Mouse (Mus musculus): ENCODE measurements at regions not wholly inside any gene's neighbourhood (a gene's known extent, or its start where the extent isn't known, plus 50 kb on each side); places are given as distances from the start of the nearest gene placed in this dataset.

DNA sequence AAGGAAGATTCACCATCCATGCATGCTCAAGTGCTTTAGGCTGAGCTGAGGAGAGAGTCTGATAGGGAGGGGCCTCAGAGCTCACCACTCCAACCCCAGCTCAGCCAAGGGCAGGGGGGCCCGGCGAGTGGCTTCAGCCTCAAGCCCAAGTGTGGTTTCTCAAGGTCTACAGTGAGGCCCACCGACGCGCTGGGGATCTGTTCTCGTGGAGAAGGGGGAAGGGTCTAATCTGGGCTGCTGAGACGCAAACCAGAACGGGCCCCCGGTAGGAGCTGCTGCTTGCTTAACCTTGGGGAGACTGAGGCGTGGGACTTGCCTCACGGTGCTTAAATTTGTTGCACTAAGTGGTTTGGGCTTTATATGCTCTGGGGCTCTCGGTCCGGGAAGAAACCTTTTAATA, 70.9 kb downstream of the Asb1 start:
- no peak overlapping the region for H3K4me3 ChIP-seq (replicated peaks; ENCODE audit: extremely low read depth, low read depth, low read length)
- no peaks in the 10 kb centered on the region for H3K4me1 ChIP-seq (ENCODE audit: control insufficient read depth, insufficient read depth, low read length)
- TF ChIP-seq POLR2A (IDR thresholded peaks at IDR 0.05; ENCODE audit: borderline replicate concordance, extremely low read depth, low read depth, low read length) (no peak), CTCF (IDR thresholded peaks at IDR 0.05; ENCODE audit: insufficient read depth, low read length) (no peak)
- no peak for DNase-seq
- WGBS, result 52% methylated on average over 13 of the region's 13 CpGs

- H3K4me1 ChIP-seq (ENCODE audit: control insufficient read depth, insufficient read depth, low read length), result no peaks in the 10 kb centered on the region
- DNase-seq, result no peak
- 35% methylated on average over 16 of the region's 16 CpGs for WGBS
- TF ChIP-seq POLR2A (IDR thresholded peaks at IDR 0.05; ENCODE audit: borderline replicate concordance, extremely low read depth, low read depth, low read length), result no peak
- H3K4me3 ChIP-seq (replicated peaks; ENCODE audit: extremely low read depth, low read depth, low read length), result no peak overlapping the region
Measured at GRCm38 (mm10) chr1:91611694-91612093, 71.3 kb downstream of the Asb1 start.

GRCm38 (mm10) chr1:91612912-91613311, 72.6 kb downstream of the Asb1 start:
- 38% methylated on average over 3 of the region's 3 CpGs for WGBS
- no peak for TF ChIP-seq CTCF (IDR thresholded peaks at IDR 0.05; ENCODE audit: insufficient read depth, low read length)
- no peak for TF ChIP-seq POLR2A (IDR thresholded peaks at IDR 0.05; ENCODE audit: borderline replicate concordance, extremely low read depth, low read depth, low read length)
- DNase-seq, result no peak
- Histone ChIP-seq H3K4me1 (ENCODE audit: control insufficient read depth, insufficient read depth, low read length) (no peaks in the 10 kb centered on the region), H3K4me3 (replicated peaks; ENCODE audit: extremely low read depth, low read depth, low read length) (no peak overlapping the region)

DNA sequence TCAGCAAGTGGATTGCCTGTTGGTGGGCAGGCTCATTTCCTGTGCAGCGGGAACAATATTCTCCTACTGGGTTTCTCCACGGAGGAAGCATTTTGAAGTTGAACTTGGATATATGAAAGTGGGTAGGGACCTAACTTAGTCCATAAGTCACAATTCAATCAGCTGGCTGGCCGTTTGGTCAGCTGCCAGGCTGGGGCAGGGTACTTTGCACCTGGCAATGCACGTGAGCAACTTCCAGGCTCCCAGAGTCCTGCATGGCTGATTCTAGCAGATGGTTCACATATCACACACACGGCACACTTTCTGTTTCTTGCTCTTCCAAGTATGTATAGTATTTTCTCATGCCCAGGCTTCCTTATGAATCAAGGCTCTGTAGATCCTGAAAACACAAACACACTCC, 75.1 kb downstream of the Asb1 start:
- WGBS, result 59% methylated on average over 5 of the region's 5 CpGs
- TF ChIP-seq POLR2A (IDR thresholded peaks at IDR 0.05; ENCODE audit: borderline replicate concordance, extremely low read depth, low read depth, low read length) (no peak), CTCF (IDR thresholded peaks at IDR 0.05; ENCODE audit: insufficient read depth, low read length) (no peak)
- no peak for DNase-seq
- Histone ChIP-seq H3K4me1 (ENCODE audit: control insufficient read depth, insufficient read depth, low read length) (no peaks in the 10 kb centered on the region), H3K4me3 (replicated peaks; ENCODE audit: extremely low read depth, low read depth, low read length) (no peak overlapping the region)

DNA sequence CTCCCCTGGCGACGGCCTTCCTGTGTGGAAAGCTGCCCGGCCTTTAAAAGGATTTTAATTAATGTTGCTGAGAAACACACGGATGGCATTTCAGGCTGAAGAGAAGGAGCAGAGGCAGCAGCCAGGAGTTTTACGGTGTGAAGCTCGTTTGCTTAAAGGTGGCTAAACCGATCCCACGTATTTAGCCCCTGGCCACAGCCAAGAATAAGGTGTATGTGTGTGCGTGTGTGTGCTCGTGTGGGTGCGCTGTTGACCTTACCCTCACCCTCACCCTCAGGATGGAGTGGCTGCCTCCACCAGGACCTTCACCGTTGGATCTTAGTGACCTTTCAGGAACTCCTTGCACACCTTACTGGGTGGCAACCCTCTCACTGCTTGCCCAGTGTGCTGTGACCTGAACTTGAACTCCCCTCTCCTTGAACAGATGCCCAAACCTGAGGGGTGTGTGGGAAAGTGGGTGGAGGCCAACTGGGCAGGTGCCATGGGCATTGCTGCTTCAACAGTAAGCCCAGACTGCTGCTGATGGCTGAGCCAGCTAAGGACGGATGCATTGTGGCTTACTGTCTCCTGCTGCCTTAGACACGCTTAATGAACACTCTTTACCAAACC, 78.3 kb downstream of the Asb1 start:
- Histone ChIP-seq H3K4me3 (replicated peaks; ENCODE audit: extremely low read depth, low read depth, low read length) (no peak overlapping the region), H3K4me1 (ENCODE audit: control insufficient read depth, insufficient read depth, low read length) (no peaks in the 10 kb centered on the region)
- peak; percentile 40 for DNase-seq
- 67% methylated on average over 14 of the region's 14 CpGs for WGBS
- no peak for TF ChIP-seq POLR2A (IDR thresholded peaks at IDR 0.05; ENCODE audit: borderline replicate concordance, extremely low read depth, low read depth, low read length)

GRCm38 (mm10) chr1:91621141-91621540, 80.8 kb downstream of the Asb1 start:
- DNase-seq, result no peak
- WGBS, result 68% methylated on average over 5 of the region's 5 CpGs
- H3K4me3 ChIP-seq (replicated peaks; ENCODE audit: extremely low read depth, low read depth, low read length), result no peak overlapping the region
- no peaks in the 10 kb centered on the region for H3K4me1 ChIP-seq (ENCODE audit: control insufficient read depth, insufficient read depth, low read length)
- TF ChIP-seq CTCF (IDR thresholded peaks at IDR 0.05; ENCODE audit: insufficient read depth, low read length), result no peak
- no peak for TF ChIP-seq POLR2A (IDR thresholded peaks at IDR 0.05; ENCODE audit: borderline replicate concordance, extremely low read depth, low read depth, low read length)

DNA sequence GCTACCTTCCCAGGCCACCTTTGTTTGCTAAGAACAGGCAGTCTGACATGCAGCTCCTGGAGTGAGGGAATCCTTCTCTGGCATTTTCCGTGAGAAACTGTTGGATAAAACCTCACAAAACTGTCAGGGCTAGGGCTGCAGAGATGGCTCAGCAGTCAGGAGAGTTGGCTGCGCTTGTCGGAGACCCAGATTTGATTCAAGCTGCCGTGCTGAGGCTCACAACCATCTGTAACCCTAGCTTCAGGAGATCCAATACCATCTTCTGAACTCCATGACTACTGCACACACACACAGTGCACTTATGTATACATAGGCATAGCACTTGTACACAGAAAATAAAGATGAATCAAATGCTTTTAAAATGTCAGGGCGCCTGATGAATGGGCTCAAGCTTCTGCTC, 82.5 kb downstream of the Asb1 start:
- 77% methylated on average over 5 of the region's 5 CpGs for WGBS
- TF ChIP-seq POLR2A (IDR thresholded peaks at IDR 0.05; ENCODE audit: borderline replicate concordance, extremely low read depth, low read depth, low read length) (no peak), CTCF (IDR thresholded peaks at IDR 0.05; ENCODE audit: insufficient read depth, low read length) (no peak)
- DNase-seq, result no peak
- no peak overlapping the region for H3K4me3 ChIP-seq (replicated peaks; ENCODE audit: extremely low read depth, low read depth, low read length)
- no peaks in the 10 kb centered on the region for H3K4me1 ChIP-seq (ENCODE audit: control insufficient read depth, insufficient read depth, low read length)

GRCm38 (mm10) chr1:91624028-91624427, 83.7 kb downstream of the Asb1 start:
- TF ChIP-seq CTCF (IDR thresholded peaks at IDR 0.05; ENCODE audit: insufficient read depth, low read length) (no peak), POLR2A (IDR thresholded peaks at IDR 0.05; ENCODE audit: borderline replicate concordance, extremely low read depth, low read depth, low read length) (no peak)
- H3K4me1 ChIP-seq (ENCODE audit: control insufficient read depth, insufficient read depth, low read length), result no peaks in the 10 kb centered on the region
- WGBS, result 32% methylated on average over 8 of the region's 8 CpGs
- DNase-seq, result no peak
- no peak overlapping the region for H3K4me3 ChIP-seq (replicated peaks; ENCODE audit: extremely low read depth, low read depth, low read length)

DNA sequence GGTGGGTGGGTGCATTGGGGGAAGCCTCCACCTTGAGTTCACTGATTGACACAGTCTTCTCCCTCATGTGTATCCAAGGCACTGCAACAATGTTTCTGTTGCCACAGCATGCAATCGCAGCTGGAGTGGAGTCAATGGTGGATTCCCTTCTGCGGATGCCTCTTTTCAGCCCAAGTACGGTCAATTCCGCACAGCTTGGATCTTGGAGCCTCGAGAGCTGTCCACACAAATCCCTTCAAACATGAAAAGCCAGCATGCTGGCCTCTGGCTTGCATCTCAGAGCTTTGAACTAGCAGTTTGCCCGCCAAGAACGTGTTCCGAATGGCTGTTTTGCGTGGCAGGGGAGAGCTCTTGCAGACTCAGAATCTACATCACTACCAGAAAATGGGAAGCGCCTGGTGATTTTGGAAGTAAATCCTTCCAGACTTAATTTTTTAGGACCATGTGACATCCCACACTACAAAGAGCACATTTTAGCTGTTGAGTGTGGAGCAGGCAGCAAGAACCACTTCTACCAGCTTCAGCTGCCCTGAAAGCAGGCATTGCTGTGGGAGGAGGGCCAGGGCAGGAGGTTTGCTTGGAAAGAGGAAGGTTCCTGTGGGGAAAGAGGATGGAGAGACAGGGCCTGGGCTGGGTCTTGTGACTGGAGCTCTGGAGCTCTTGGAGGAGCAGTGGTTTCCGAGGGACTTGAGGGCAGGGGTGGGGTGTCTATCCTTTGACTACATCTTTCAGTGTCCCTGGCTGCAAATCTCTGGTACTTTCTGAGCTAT, 84.4 kb downstream of the Asb1 start:
- no peak for TF ChIP-seq POLR2A (IDR thresholded peaks at IDR 0.05; ENCODE audit: borderline replicate concordance, extremely low read depth, low read depth, low read length)
- no peak for TF ChIP-seq CTCF (IDR thresholded peaks at IDR 0.05; ENCODE audit: insufficient read depth, low read length)
- WGBS, result 81% methylated on average over 11 of the region's 11 CpGs
- Histone ChIP-seq H3K4me1 (ENCODE audit: control insufficient read depth, insufficient read depth, low read length) (no peaks in the 10 kb centered on the region), H3K4me3 (replicated peaks; ENCODE audit: extremely low read depth, low read depth, low read length) (no peak overlapping the region)
- DNase-seq, result no peak

DNA sequence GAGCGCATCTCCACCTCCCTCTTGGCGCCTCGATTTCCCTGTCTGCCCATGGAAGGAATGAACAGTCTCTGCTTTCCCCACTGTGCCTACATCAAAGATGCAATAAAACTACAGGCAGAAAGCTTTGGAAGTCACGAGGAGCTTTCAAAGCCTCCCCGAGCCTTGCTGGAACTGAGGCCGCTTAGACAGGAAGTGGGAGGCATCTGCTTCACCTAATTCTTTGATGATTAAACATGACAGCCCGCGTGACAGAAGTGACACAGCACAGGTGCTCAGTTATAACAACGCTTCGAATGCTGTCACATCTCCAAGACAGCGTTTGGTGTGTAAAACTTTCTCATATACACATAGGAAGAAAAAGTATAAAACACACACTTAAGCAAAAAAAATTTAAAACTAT, 85.7 kb downstream of the Asb1 start:
- Histone ChIP-seq H3K4me3 (replicated peaks; ENCODE audit: extremely low read depth, low read depth, low read length) (no peak overlapping the region), H3K4me1 (ENCODE audit: control insufficient read depth, insufficient read depth, low read length) (no peaks in the 10 kb centered on the region)
- 43% methylated on average over 11 of the region's 11 CpGs for WGBS
- DNase-seq, result no peak
- TF ChIP-seq CTCF (IDR thresholded peaks at IDR 0.05; ENCODE audit: insufficient read depth, low read length), result no peak
- TF ChIP-seq POLR2A (IDR thresholded peaks at IDR 0.05; ENCODE audit: borderline replicate concordance, extremely low read depth, low read depth, low read length), result no peak
